Mouse (Mus musculus) myocyte (in vitro differentiated cells): ENCODE measurements around the gene Itpr1.

ENCODE experiments used
- MAX ChIP-seq: IDR thresholded peaks from one replicate; pipeline ENCODE4 v1.6.1; 2011; ENCODE audit warnings: low read depth, mild to moderate bottlenecking, control low read depth
- MYOG ChIP-seq, 3 experiments: IDR thresholded peaks; one replicate each; pipeline ENCODE4 v1.6.1; 2011; ENCODE audit warnings: control low read depth in 2 of 3, low read depth in 2 of 3, mild to moderate bottlenecking in 2 of 3; ENCODE audit not compliant: insufficient read length in 2 of 3, control insufficient read depth in 1 of 3, insufficient read depth in 1 of 3
- POLR2A ChIP-seq: IDR thresholded peaks from one replicate; pipeline ENCODE4 v1.6.1; 2011; ENCODE audit warnings: low read depth, mild to moderate bottlenecking, control low read depth, moderate library complexity; ENCODE audit not compliant: insufficient read length
- POLR2AphosphoS2 ChIP-seq: IDR thresholded peaks from one replicate; pipeline ENCODE4 v1.6.1; 2011; ENCODE audit warnings: low read depth, control low read depth; ENCODE audit not compliant: insufficient read length
- SRF ChIP-seq: IDR thresholded peaks from one replicate; pipeline ENCODE4 v1.6.1; 2011; ENCODE audit warnings: low read depth; ENCODE audit not compliant: control insufficient read depth, insufficient read length

DNA sequence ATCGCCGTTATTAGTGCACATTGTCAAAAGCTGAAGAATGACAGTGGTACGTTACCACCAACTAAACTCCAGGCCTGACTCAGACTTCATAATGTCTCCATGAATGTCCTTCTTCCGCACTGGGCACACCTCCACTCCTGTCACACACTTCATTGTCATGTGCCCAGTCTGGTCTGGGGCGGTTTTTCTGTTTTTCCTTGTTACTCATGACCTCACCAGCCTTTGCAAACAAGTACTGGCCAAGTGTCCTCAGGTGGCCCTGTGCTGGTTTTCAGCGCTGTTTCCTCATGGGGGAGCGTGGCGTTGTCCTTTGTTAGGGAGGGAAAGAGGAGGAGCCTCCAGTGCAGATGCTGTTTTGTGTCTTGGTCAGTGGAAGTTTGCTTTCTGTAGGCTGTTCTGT is 200.1 kb downstream of the Itpr1 start:
- TF ChIP-seq POLR2AphosphoS2 (no peak), POLR2A (no peak), MAX (no peak), SRF (no peak), MYOG (IDR thresholded peaks at IDR 0.05; ENCODE audit: control insufficient read depth in 1 of 3, insufficient read depth in 1 of 3, insufficient read length in 2 of 3, low read depth in 2 of 3) (no peak)
